Mouse (Mus musculus) heart, embryonic 16.5 days (tissue): ENCODE results near the gene Ska2. TPM values are rescaled to one million over a fixed set of nuclear protein-coding genes. Genes with fewer than 3 reads are reported as not detected.
A peak's percentile ranks its signal among the peaks of the same experiment; 100 is the strongest.

Source experiments
- ATAC-seq: fragments of 200-750 bp; cut with Nextera tagmentation; replicated peaks from 2 replicates; pipeline ENCODE4 v1.8.0; 2017; ENCODE audit warnings: moderate number of reproducible peaks; ENCODE audit not compliant: insufficient read depth, low FRiP score; ENCODE audit errors: extremely low read depth
- H3K27ac ChIP-seq: fragments of 300-500 bp; sonication (generic); 2 replicates; pipeline ENCODE4 v1.5.1; 2014; ENCODE audit warnings: mild to moderate bottlenecking, low read length, control low read depth, moderate library complexity
- H3K27me3 ChIP-seq: fragments of 300-500 bp; sonication (generic); 2 replicates; pipeline ENCODE4 v1.6.1; 2014; ENCODE audit warnings: low read length, mixed read lengths; ENCODE audit not compliant: control insufficient read depth, insufficient read depth
- H3K36me3 ChIP-seq: fragments of 300-500 bp; sonication (generic); 2 replicates; pipeline ENCODE4 v1.6.1; 2014; ENCODE audit not compliant: control insufficient read depth, insufficient read depth
- H3K4me1 ChIP-seq: fragments of 300-500 bp; sonication (generic); 2 replicates; pipeline ENCODE4 v1.6.1; 2014; ENCODE audit warnings: low read length, mixed read lengths; ENCODE audit not compliant: control insufficient read depth, insufficient read depth
- H3K4me2 ChIP-seq: fragments of 300-500 bp; sonication (generic); 2 replicates; pipeline ENCODE4 v1.6.1; 2014; ENCODE audit warnings: low read depth, mild to moderate bottlenecking, control low read depth, low read length
- H3K4me3 ChIP-seq: fragments of 300-500 bp; sonication (generic); 2 replicates; pipeline ENCODE4 v1.5.1; 2014; ENCODE audit warnings: mild to moderate bottlenecking, control low read depth, low read length
- H3K9ac ChIP-seq: fragments of 300-500 bp; sonication (generic); 2 replicates; pipeline ENCODE4 v1.6.1; 2014; ENCODE audit warnings: low read length, control low read depth
- H3K9me3 ChIP-seq: fragments of 300-500 bp; sonication (generic); replicated peaks from 2 replicates; pipeline ENCODE4 v1.6.1; 2016; ENCODE audit warnings: low read length; ENCODE audit not compliant: control insufficient read depth
- WGBS: fragments of 180-500 bp; shearing (Covaris S2); extraction: QIAGEN DNeasy Blood & Tissue Kit; methylation state at CpG from one replicate; pipeline ENCODE4 v1.1.7; 2014; 5-methylcytosine and 5-hydroxymethylcytosine counted together
- polyA plus RNA-seq: library from polyadenylated mRNA; unstranded; fragments of >200 nt; fragmentation: Nextera tagmentation; extraction: Ambion mirVana; gene quantifications from 2 replicates; pipeline ENCODE4 v1.2.1, GENCODE M21; 2015

Gene Ska2
- 48.0 and 55.9 TPM in 2 replicates for polyA plus RNA-seq

DNA sequence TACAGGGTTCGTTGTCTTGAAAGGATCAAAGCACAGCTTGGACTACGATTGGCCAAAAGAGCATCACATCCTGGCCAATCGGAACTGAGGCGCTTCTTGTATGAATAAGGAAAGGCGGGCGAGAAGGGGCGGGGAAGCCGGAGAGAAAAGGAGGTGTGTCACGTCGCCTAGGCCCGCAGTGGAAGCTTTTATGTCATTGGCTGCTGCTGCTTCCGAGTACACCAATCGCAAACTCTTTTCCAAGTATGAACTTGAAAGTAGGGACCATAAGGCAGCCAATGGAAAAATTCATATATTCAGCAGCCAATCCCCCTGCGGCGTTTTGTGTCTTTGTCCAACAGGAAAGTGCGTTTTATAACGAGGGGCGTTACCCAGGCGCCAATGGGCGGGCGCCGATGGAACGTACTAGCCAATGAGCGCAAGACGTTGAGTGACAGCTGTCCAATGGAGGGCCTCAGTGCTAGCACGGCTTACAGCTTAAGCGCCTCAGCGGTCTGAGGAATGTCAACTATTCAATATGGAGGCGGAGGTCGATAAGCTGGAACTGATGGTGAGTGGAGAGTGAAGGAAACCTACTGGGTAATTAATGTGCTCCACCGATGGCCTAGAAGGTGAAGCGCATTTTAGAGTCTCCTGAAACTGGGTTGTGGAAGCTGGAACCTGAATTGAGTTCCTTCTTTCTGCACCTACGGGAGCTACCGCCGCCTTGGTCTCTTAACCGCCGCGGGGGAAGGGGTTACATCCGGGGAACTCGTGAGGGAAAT is at the start of gene Ska2:
TSS of gene Ska2 (plus strand) at position 480 of the 764 bp plus-strand sequence.
- Histone ChIP-seq H3K9ac (peak within 1 kb of the TSS; percentile 81), H3K9me3 (no peaks in the 10 kb centered on the region), H3K27me3 (no peaks in the 10 kb centered on the region), H3K36me3 (peaks cover 16% of the 10 kb centered on the region), H3K4me3 (peak within 1 kb of the TSS; percentile 86), H3K27ac (peak within 1 kb of the TSS; percentile 91), H3K4me1 (peaks cover 13% of the 10 kb centered on the region), H3K4me2 (peak within 1 kb of the TSS; percentile 71)
- ATAC-seq, result peak; percentile 99
- WGBS, result under 1% methylated on average over 40 of the region's 40 CpGs

GRCm38 (mm10) chr11:87060410-87060809 is 48.6 kb upstream of the Ska2 start:
- Histone ChIP-seq H3K9me3 (no peaks in the 10 kb centered on the region), H3K9ac (no peak overlapping the region), H3K4me3 (no peak overlapping the region), H3K36me3 (peaks cover 9% of the 10 kb centered on the region; the same call in 1 of the 2 replicates), H3K4me2 (no peak overlapping the region), H3K4me1 (no peaks in the 10 kb centered on the region), H3K27ac (no peak overlapping the region), H3K27me3 (no peaks in the 10 kb centered on the region)
- 94% methylated on average over 2 of the region's 2 CpGs for WGBS
- ATAC-seq, result no peak

DNA sequence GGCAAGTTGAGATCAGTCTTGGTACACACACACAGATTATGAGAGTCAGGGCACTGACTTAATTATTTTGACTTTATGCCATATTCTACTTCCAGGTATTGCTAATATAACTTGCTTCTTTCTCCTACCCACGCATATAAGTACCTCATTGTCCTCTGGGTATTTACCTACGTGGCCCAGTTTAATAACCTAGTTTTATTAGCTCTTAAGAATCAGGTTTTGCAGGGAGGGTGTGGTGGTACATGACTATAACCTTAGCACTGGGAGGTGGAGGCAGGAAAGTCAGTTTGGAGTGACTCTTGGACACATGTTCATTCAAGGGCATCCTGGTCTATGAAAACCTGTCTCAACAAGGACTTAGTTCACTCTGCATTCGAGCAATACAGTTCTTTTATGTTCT is 46.9 kb upstream of the Ska2 start:
- Histone ChIP-seq H3K9me3 (no peaks in the 10 kb centered on the region), H3K36me3 (0 out of 2 replicates have a peak, but pooled peaks cover 2% of the 10 kb centered on the region), H3K27ac (no peak overlapping the region), H3K4me3 (no peak overlapping the region), H3K9ac (no peak overlapping the region), H3K4me2 (no peak overlapping the region), H3K4me1 (no peaks in the 10 kb centered on the region), H3K27me3 (no peaks in the 10 kb centered on the region)
- no peak for ATAC-seq
- WGBS, result 69% methylated on average over 3 of the region's 3 CpGs

DNA sequence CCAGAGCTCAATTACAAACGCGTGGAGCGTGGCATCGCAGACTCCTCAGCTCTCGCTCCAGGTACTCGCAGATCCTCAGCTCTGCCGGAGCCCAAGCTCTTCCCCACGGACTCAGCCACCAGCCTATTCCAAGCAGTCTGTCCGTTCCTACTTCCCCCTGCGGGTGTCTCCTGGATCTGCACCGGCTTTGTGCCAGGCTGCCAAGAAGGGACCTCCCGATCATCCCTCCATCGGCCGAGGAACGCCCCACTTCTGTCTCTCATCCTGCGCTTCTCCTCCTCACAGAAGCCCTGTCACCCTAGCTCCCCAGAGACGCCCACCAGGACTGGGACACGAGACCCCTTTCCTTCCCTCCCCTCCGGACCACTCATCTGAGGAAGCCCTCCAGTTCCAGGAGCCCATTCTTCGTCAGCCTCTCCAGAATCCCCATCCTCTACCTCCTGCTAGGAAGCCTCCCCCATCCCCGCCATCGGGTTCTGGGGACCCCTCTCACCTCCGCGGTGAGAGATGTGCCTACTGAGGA is 35.6 kb upstream of the Ska2 start:
- Histone ChIP-seq H3K9ac (peak overlapping the region; percentile 93), H3K27me3 (no peaks in the 10 kb centered on the region), H3K9me3 (no peaks in the 10 kb centered on the region), H3K4me1 (peaks cover 5% of the 10 kb centered on the region), H3K4me2 (peak overlapping the region; percentile 99), H3K4me3 (peak overlapping the region; percentile 84), H3K27ac (peak overlapping the region; percentile 87), H3K36me3 (peaks cover 11% of the 10 kb centered on the region)
- under 1% methylated on average over 24 of the region's 24 CpGs for WGBS
- ATAC-seq, result peak; percentile 64

- under 1% methylated on average over 43 of the region's 43 CpGs for WGBS
- Histone ChIP-seq H3K9ac (peak within 1 kb of the TSS; percentile 93), H3K9me3 (no peaks in the 10 kb centered on the region), H3K4me2 (peak within 1 kb of the TSS; percentile 99), H3K27me3 (no peaks in the 10 kb centered on the region), H3K36me3 (peaks cover 11% of the 10 kb centered on the region), H3K4me1 (peaks cover 5% of the 10 kb centered on the region), H3K4me3 (peak within 1 kb of the TSS; percentile 84), H3K27ac (peak within 1 kb of the TSS; percentile 87)
- peak; percentile 96 for ATAC-seq
Observed at GRCm38 (mm10) chr11:87073866-87074440, 35.1 kb upstream of the Ska2 start, which contains the start of gene Gdpd1. Gene Gdpd1 (minus strand): TSS chr11:87074062.

- WGBS, result 57% methylated on average over 1 of the region's 1 CpGs
- H3K36me3 ChIP-seq, result peaks cover 25% of the 10 kb centered on the region
- no peak overlapping the region for H3K4me3 ChIP-seq
- H3K27ac ChIP-seq, result no peak overlapping the region
- H3K9ac ChIP-seq, result no peak overlapping the region
- no peaks in the 10 kb centered on the region for H3K27me3 ChIP-seq
- H3K9me3 ChIP-seq, result no peaks in the 10 kb centered on the region
- H3K4me1 ChIP-seq, result peaks cover 19% of the 10 kb centered on the region
- no peak for ATAC-seq
- H3K4me2 ChIP-seq, result no peak overlapping the region
Observed at GRCm38 (mm10) chr11:87083712-87084111, 25.3 kb upstream of the Ska2 start.

DNA sequence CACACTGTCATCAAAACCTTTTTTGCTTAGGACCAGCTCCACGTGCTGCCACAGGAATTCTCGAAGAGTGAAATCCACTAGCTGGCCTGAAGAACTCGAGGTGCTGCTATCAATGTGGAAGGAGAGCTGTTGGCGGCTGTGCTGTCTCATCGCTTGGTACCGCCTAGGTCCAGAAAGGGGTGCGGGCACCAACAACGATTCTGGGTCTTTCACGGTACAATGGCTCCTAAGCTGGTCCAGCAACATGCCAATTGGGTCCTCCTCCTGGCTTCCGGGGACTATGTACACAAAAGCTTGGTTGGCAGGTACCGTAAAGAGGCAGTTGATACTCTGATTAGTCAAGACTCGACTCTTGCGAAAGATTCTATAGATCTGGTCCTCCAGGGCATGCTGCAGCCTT is 23.6 kb upstream of the Ska2 start:
- 89% methylated on average over 13 of the region's 13 CpGs for WGBS
- Histone ChIP-seq H3K27me3 (no peaks in the 10 kb centered on the region), H3K36me3 (peaks cover 17% of the 10 kb centered on the region), H3K9ac (no peak overlapping the region), H3K4me2 (peak overlapping the region; percentile 75), H3K9me3 (no peaks in the 10 kb centered on the region), H3K4me1 (peaks cover 19% of the 10 kb centered on the region), H3K4me3 (peak overlapping the region; percentile 80), H3K27ac (no peak overlapping the region)
- ATAC-seq, result no peak

DNA sequence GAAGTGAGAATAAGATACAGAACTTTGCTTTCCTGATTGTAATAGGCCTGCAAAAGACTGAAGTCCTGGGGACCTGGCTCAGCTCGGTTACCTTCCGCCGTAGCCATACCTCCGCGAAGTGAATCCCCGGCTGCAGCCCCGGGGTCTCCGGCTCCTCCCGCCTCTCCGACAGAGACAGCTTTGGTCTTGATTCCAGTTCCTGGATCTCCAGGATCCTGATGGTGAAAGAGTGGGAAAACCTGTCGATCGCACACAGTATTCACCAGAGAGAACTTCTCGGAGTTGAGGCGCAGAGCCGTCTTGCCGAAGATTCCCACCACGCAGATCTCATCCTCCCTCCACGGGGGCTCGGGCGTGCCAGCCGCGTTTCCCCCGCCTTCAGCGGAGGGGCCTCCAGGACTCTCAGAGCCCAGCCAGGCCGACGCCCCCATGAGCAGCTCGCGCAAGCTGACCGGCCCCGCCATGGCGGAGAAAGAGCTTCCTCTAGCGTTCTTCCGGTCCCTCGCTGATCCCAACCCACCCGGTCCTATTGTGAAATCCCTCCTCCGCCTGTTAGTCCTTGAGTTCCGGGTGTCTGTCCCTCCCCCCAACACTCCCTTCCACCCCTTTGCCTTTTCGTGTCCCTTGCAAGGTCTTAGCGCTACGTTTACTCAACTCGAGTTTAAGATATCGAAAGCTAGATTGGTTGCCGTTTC is 22.6 kb upstream of the Ska2 start, which contains the start of gene Smg8:
TSS of gene Smg8 (minus strand) at position 485 of the 695 bp plus-strand sequence.
- under 1% methylated on average over 43 of the region's 43 CpGs for WGBS
- Histone ChIP-seq H3K27me3 (no peaks in the 10 kb centered on the region), H3K27ac (peak within 1 kb of the TSS; percentile 57), H3K4me1 (peaks cover 19% of the 10 kb centered on the region), H3K4me2 (peak within 1 kb of the TSS; percentile 75), H3K4me3 (peak within 1 kb of the TSS; percentile 80), H3K36me3 (peaks cover 13% of the 10 kb centered on the region), H3K9ac (peak within 1 kb of the TSS; percentile 89), H3K9me3 (no peaks in the 10 kb centered on the region)
- ATAC-seq, result peak; percentile 92
